Mouse (Mus musculus) neural tube, embryonic 12.5 days (tissue): ENCODE measurements around the gene Cacna1h. TPM values are rescaled to one million over a fixed set of nuclear protein-coding genes. Genes with fewer than 3 reads are reported as not detected.

Experiments used
- ATAC-seq: fragments of 200-750 bp; cut with Nextera tagmentation; 2 replicates; pipeline ENCODE4 v1.8.0; 2017; ENCODE audit warnings: low read depth, mild to moderate bottlenecking, moderate TSS enrichment, moderate library complexity; ENCODE audit not compliant: low FRiP score
- H3K27ac ChIP-seq: fragments of 300-500 bp; sonication (generic); 2 replicates; pipeline ENCODE4 v1.5.1; 2016
- H3K27me3 ChIP-seq: fragments of 300-500 bp; sonication (generic); replicated peaks from 2 replicates; pipeline ENCODE4 v1.6.1; 2016; ENCODE audit warnings: mild to moderate bottlenecking
- H3K36me3 ChIP-seq: fragments of 300-500 bp; sonication (generic); 2 replicates; pipeline ENCODE4 v1.6.1; 2016; ENCODE audit warnings: mild to moderate bottlenecking
- H3K4me1 ChIP-seq: fragments of 300-500 bp; sonication (generic); 2 replicates; pipeline ENCODE4 v1.6.1; 2016
- H3K4me2 ChIP-seq: fragments of 300-500 bp; sonication (generic); replicated peaks from 2 replicates; pipeline ENCODE4 v1.6.1; 2016; ENCODE audit warnings: mild to moderate bottlenecking
- H3K4me3 ChIP-seq: fragments of 300-500 bp; sonication (generic); 2 replicates; pipeline ENCODE4 v1.5.1; 2016
- H3K9ac ChIP-seq: fragments of 300-500 bp; sonication (generic); 2 replicates; pipeline ENCODE4 v1.6.1; 2016; ENCODE audit warnings: mild to moderate bottlenecking
- H3K9me3 ChIP-seq: fragments of 300-500 bp; sonication (generic); 2 replicates; pipeline ENCODE4 v1.6.1; 2016; ENCODE audit warnings: mild to moderate bottlenecking
- WGBS: fragments of 180-500 bp; shearing (Covaris S2); methylation state at CpG from one replicate; pipeline ENCODE4 v1.1.7; 2016; 5-methylcytosine and 5-hydroxymethylcytosine counted together
- polyA plus RNA-seq: library from polyadenylated mRNA; unstranded; fragments of >200 nt; fragmentation: Nextera tagmentation; extraction: Ambion mirVana; gene quantifications from 2 replicates; pipeline ENCODE4 v1.2.1, GENCODE M21; 2016

The Cacna1h gene
- polyA plus RNA-seq, 1 experiment from 2014 or later, result 13.0 TPM

GRCm38 (mm10) chr17:25404190-25404589, 29.4 kb downstream of the Cacna1h start:
- Histone ChIP-seq H3K27me3 (peaks cover 8% of the 10 kb centered on the region; the same call in 1 of the 2 replicates), H3K4me1 (peaks cover 44% of the 10 kb centered on the region), H3K9me3 (no peaks in the 10 kb centered on the region), H3K9ac (no peak overlapping the region), H3K36me3 (no peaks in the 10 kb centered on the region), H3K27ac (no peak overlapping the region), H3K4me3 (no peak overlapping the region), H3K4me2 (0 out of 2 replicates have a peak overlapping the region, but pooled peaks have one; percentile 3)
- no peak; the same call in 1 of the 2 replicates for ATAC-seq
- 36% methylated on average over 3 of the region's 3 CpGs for WGBS

GRCm38 (mm10) chr17:25402224-25402623, 31.4 kb downstream of the Cacna1h start:
- Histone ChIP-seq H3K4me2 (no peak overlapping the region), H3K4me3 (no peak overlapping the region), H3K9ac (no peak overlapping the region), H3K27ac (no peak overlapping the region), H3K4me1 (peaks cover 50% of the 10 kb centered on the region), H3K27me3 (peaks cover 8% of the 10 kb centered on the region; the same call in 1 of the 2 replicates), H3K36me3 (no peaks in the 10 kb centered on the region), H3K9me3 (no peaks in the 10 kb centered on the region)
- WGBS, result 83% methylated on average over 13 of the region's 13 CpGs
- no peak for ATAC-seq

- peaks cover 8% of the 10 kb centered on the region; the same call in 1 of the 2 replicates for H3K27me3 ChIP-seq
- ATAC-seq, result no peak
- no peaks in the 10 kb centered on the region; the same call in 1 of the 2 replicates for H3K36me3 ChIP-seq
- H3K4me3 ChIP-seq, result no peak overlapping the region
- no peak overlapping the region for H3K4me2 ChIP-seq
- 60% methylated on average over 4 of the region's 4 CpGs for WGBS
- H3K9me3 ChIP-seq, result no peaks in the 10 kb centered on the region
- peaks cover 42% of the 10 kb centered on the region for H3K4me1 ChIP-seq
- H3K9ac ChIP-seq, result no peak overlapping the region
- H3K27ac ChIP-seq, result no peak overlapping the region
Observed at GRCm38 (mm10) chr17:25401491-25401890, 32.1 kb downstream of the Cacna1h start.

- Histone ChIP-seq H3K4me2 (no peak overlapping the region), H3K27me3 (peaks cover 8% of the 10 kb centered on the region; the same call in 1 of the 2 replicates), H3K4me1 (peaks cover 32% of the 10 kb centered on the region), H3K9ac (no peak overlapping the region), H3K9me3 (no peaks in the 10 kb centered on the region), H3K27ac (no peak overlapping the region), H3K4me3 (no peak overlapping the region), H3K36me3 (no peaks in the 10 kb centered on the region; the same call in 1 of the 2 replicates)
- ATAC-seq, result no peak
- 6% methylated on average over 7 of the region's 7 CpGs for WGBS
Observed at GRCm38 (mm10) chr17:25400443-25400842, 33.1 kb downstream of the Cacna1h start.

- WGBS, result 20% methylated on average over 13 of the region's 13 CpGs
- no peak overlapping the region for H3K9ac ChIP-seq
- ATAC-seq, result no peak
- H3K4me2 ChIP-seq, result no peak overlapping the region
- H3K4me1 ChIP-seq, result peaks cover 16% of the 10 kb centered on the region
- no peak overlapping the region for H3K4me3 ChIP-seq
- no peaks in the 10 kb centered on the region for H3K9me3 ChIP-seq
- H3K27me3 ChIP-seq, result peaks cover 8% of the 10 kb centered on the region; the same call in 1 of the 2 replicates
- H3K27ac ChIP-seq, result no peak overlapping the region
- H3K36me3 ChIP-seq, result peaks cover 4% of the 10 kb centered on the region
Observed at GRCm38 (mm10) chr17:25398520-25398838, 35.1 kb downstream of the Cacna1h start.

- no peak overlapping the region for H3K27ac ChIP-seq
- peaks cover 9% of the 10 kb centered on the region for H3K36me3 ChIP-seq
- H3K9me3 ChIP-seq, result no peaks in the 10 kb centered on the region
- H3K4me2 ChIP-seq, result no peak overlapping the region
- peaks cover 4% of the 10 kb centered on the region; the same call in 1 of the 2 replicates for H3K27me3 ChIP-seq
- 32% methylated on average over 14 of the region's 14 CpGs for WGBS
- no peak overlapping the region for H3K9ac ChIP-seq
- H3K4me1 ChIP-seq, result peaks cover 16% of the 10 kb centered on the region
- ATAC-seq, result peak; percentile 57
- H3K4me3 ChIP-seq, result no peak overlapping the region
Observed at GRCm38 (mm10) chr17:25397804-25398519, 35.6 kb downstream of the Cacna1h start.

GRCm38 (mm10) chr17:25394526-25394925, 39.1 kb downstream of the Cacna1h start:
- Histone ChIP-seq H3K4me1 (peaks cover 15% of the 10 kb centered on the region), H3K9me3 (no peaks in the 10 kb centered on the region), H3K4me2 (no peak overlapping the region), H3K27ac (no peak overlapping the region), H3K4me3 (no peak overlapping the region), H3K27me3 (no peaks in the 10 kb centered on the region), H3K9ac (no peak overlapping the region), H3K36me3 (peaks cover 35% of the 10 kb centered on the region)
- no peak for ATAC-seq
- WGBS, result 88% methylated on average over 4 of the region's 4 CpGs

- no peak for ATAC-seq
- no peak overlapping the region for H3K4me3 ChIP-seq
- no peak overlapping the region for H3K27ac ChIP-seq
- H3K4me1 ChIP-seq, result no peaks in the 10 kb centered on the region
- no peak overlapping the region for H3K9ac ChIP-seq
- 46% methylated on average over 9 of the region's 9 CpGs for WGBS
- H3K9me3 ChIP-seq, result no peaks in the 10 kb centered on the region
- H3K4me2 ChIP-seq, result no peak overlapping the region
- H3K36me3 ChIP-seq, result peaks cover 23% of the 10 kb centered on the region
- H3K27me3 ChIP-seq, result peaks cover 5% of the 10 kb centered on the region; the same call in 1 of the 2 replicates
Observed at GRCm38 (mm10) chr17:25374011-25374410, 59.6 kb downstream of the Cacna1h start.

GRCm38 (mm10) chr17:25372491-25372890, 61.1 kb downstream of the Cacna1h start:
- H3K9me3 ChIP-seq, result no peaks in the 10 kb centered on the region
- peaks cover 5% of the 10 kb centered on the region; the same call in 1 of the 2 replicates for H3K27me3 ChIP-seq
- no peak for ATAC-seq
- peaks cover 21% of the 10 kb centered on the region for H3K36me3 ChIP-seq
- no peak overlapping the region for H3K4me3 ChIP-seq
- no peak overlapping the region for H3K4me2 ChIP-seq
- WGBS, result 83% methylated on average over 8 of the region's 8 CpGs
- H3K9ac ChIP-seq, result no peak overlapping the region
- H3K4me1 ChIP-seq, result no peaks in the 10 kb centered on the region
- H3K27ac ChIP-seq, result no peak overlapping the region

- no peak within 1 kb of the TSS for H3K4me3 ChIP-seq
- H3K4me2 ChIP-seq, result no peak within 1 kb of the TSS
- H3K27ac ChIP-seq, result no peak within 1 kb of the TSS
- no peak within 1 kb of the TSS for H3K9ac ChIP-seq
- H3K9me3 ChIP-seq, result no peaks in the 10 kb centered on the region
- no peaks in the 10 kb centered on the region for H3K36me3 ChIP-seq
- 81% methylated on average over 3 of the region's 3 CpGs for WGBS
- ATAC-seq, result no peak
- peaks cover 5% of the 10 kb centered on the region; the same call in 1 of the 2 replicates for H3K27me3 ChIP-seq
- H3K4me1 ChIP-seq, result no peaks in the 10 kb centered on the region
Observed at GRCm38 (mm10) chr17:25368973-25369372, 64.6 kb downstream of the Cacna1h start, which contains the start of gene Tpsg1. TSS of gene Tpsg1 (plus strand) at chr17:25369273.

- no peak within 1 kb of the TSS for H3K4me3 ChIP-seq
- H3K9me3 ChIP-seq, result no peaks in the 10 kb centered on the region
- H3K27ac ChIP-seq, result no peak within 1 kb of the TSS
- H3K27me3 ChIP-seq, result no peaks in the 10 kb centered on the region
- no peaks in the 10 kb centered on the region for H3K4me1 ChIP-seq
- H3K4me2 ChIP-seq, result no peak within 1 kb of the TSS
- no peak for ATAC-seq
- 74% methylated on average over 2 of the region's 2 CpGs for WGBS
- no peaks in the 10 kb centered on the region for H3K36me3 ChIP-seq
- H3K9ac ChIP-seq, result no peak within 1 kb of the TSS
Observed at GRCm38 (mm10) chr17:25366005-25366404, 67.6 kb downstream of the Cacna1h start, which contains the start of gene Tpsb2. TSS of gene Tpsb2 (plus strand) at chr17:25366305.

GRCm38 (mm10) chr17:25363726-25364125, 69.9 kb downstream of the Cacna1h start:
- Histone ChIP-seq H3K9me3 (no peaks in the 10 kb centered on the region), H3K4me1 (no peaks in the 10 kb centered on the region), H3K9ac (no peak overlapping the region), H3K4me2 (no peak overlapping the region), H3K27ac (no peak overlapping the region), H3K36me3 (no peaks in the 10 kb centered on the region), H3K4me3 (no peak overlapping the region), H3K27me3 (no peaks in the 10 kb centered on the region)
- WGBS, result 17% methylated on average over 1 of the region's 1 CpGs
- no peak for ATAC-seq

- WGBS, result 67% methylated on average over 2 of the region's 2 CpGs
Observed at GRCm38 (mm10) chr17:25361291-25361690, 72.3 kb downstream of the Cacna1h start.

More at GRCm38 (mm10) chr17:25361291-25361690, 72.3 kb downstream of the Cacna1h start:
- no peaks in the 10 kb centered on the region for H3K9me3 ChIP-seq
- H3K27ac ChIP-seq, result no peak overlapping the region
- H3K4me3 ChIP-seq, result no peak overlapping the region
- no peaks in the 10 kb centered on the region for H3K4me1 ChIP-seq
- no peak overlapping the region for H3K4me2 ChIP-seq
- H3K9ac ChIP-seq, result no peak overlapping the region
- no peaks in the 10 kb centered on the region for H3K36me3 ChIP-seq
- no peaks in the 10 kb centered on the region for H3K27me3 ChIP-seq
- ATAC-seq, result no peak
